Mouse (Mus musculus) heart, postnatal 14 days (tissue): ENCODE measurements at regions not wholly inside any gene's neighbourhood (a gene's known extent, or its start where the extent isn't known, plus 50 kb on each side); places are given as distances from the start of the nearest gene placed in this dataset.
"Not testable (repeated sequence)": the region's sequence is repeated elsewhere in the genome, so short reads cannot be mapped to it uniquely, and the experiment has no call there.

Experiments used
- DNase-seq, 2 experiments: peaks; one replicate each; pipeline ENCODE4 v3.0.0; 2021 to 2022
- intact Hi-C: fragments of 180-260 bp; cut with DNase I; formaldehyde crosslinking; loops from one replicate; pipeline ENCODE4 v1.15.1; 2025

DNA sequence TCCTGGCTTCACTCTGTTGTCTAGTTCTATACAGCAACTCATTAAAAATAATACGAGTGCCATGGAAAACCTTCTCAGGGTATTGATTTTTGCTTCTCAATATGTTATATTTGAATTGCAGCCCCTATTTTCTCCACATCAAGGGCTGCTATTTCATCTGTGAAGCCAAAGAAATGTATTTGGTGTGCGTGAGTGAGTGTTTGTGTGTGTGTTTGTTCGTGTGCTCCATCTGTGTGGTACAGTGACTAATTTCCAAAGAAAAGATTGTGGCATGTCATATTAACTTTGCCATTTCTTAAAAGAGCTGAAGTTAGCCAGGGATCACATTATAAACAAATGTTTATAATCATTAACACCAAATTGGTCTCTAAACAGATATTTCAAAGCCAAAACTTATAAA, 493.1 kb downstream of the Hace1 start:
- no peak for DNase-seq
- intact Hi-C loops = no loop called here

DNA sequence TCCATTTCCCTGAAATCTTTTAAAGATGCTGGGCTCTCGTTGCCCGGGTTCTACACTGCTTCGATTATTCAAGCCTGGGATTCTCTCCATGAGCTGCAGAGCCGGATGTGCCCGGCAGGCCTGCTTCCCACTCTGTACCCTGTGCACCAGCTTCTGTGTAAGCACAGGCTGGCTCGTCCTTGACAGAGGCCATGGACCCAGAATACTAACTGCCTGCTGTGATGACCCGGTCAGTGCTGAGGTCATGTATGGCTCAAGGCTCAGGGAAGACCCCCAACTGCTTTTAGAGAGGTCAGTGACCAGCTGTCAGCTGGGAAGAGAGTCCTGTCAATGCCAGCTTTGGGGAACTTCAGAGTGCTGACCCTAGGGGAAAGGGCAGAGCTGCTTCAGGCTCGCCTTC, 493.6 kb downstream of the Hace1 start:
- intact Hi-C loops = no loop called here
- no peak for DNase-seq

DNA sequence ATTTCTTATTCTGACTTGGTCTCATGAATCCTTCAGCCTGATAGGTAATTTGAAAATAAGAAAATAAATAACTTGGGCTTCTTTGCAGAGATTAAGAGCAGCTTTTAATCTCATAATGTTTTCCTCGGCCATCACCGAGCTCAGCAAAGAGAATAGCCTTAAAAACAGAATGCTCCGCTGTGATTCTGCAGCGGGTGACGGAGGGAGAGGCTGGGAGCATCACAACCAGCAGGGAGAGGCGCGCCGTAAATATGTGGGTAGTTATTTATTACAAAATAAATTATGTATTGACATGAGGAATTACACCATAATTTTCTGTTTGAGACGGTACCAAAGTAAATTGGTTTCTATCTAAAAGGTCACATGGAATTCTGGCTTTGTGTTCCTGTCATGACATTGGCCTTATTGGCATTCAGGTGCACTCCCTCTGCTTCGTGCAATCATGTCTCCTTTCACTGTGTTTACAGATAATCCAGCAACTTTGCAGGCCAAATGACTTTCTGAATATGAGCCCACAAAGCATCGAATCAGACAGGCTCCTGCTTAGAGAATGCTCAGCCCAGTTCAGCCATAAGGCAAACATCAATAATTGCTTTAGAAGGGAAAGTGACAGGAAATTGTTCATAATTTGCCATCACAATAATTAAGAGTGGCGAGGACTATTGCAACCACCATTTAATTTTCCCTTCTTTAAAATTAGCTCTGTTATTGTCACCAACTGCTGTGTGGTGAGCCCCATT, 494.4 kb downstream of the Hace1 start:
- intact Hi-C loops = no loop called here
- no peak for DNase-seq

DNA sequence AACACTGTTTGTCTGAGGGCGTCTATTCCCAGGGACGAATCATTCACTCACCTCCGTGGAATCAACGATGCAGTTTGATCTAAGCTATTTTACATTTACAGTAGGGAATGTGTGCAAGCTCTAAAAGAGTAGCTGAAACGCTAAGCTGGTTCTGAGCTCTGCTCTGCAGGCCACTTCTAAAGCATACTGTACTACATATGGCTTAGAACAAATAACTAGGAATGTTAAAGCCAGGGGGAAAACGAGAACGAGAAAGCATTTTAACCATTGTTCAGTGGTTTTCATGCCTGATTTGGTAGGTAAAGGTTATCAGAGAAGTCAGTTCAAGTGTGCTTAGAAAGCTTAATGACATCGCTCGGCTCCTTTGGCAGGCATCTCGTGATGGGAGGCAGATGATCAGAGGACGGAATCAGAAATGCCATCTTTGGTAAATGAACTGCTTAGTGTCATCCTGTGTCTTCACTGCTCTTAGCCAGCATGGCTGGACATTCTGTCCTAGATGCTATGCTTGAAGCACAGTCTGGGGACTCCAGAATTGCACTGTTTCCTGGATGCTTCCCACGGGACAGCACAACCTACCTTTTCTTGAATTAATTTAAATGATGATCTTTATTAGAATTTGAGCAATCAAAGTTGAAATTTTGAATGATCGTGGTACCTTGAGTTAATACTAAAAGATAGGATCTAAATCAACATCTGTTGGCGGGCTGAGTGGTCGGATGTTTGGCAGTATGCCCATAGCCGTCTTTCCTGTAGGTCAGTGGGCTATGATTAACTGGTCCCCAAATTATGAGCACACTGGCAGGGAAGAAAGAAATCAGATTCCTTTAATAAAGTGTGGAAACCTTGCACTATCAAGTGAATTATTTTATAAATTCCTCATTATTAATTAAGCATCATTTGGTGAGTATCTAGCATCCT, 495.2 kb downstream of the Hace1 start:
- intact Hi-C loops = no loop called here
- no peak for DNase-seq

DNA sequence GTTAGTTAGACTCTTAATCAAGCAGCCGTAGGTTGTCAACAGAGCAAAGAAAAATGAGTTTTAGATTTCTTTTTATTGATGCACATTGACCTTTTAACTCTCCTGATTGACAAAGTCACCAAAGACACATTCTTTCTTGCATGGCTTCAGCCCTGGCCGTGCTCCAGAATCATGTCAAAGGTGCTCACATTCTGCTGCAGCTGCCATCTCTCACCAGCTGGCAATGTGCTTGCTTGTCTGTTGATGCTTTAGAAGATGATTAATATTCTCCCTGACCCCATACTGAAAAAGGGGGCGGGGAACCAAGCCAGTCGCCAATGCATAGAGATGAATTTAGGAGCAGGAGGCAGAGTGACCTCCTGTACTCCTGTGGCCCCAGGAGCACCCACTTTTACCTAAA, 510.1 kb downstream of the Hace1 start:
- no peak for DNase-seq
- intact Hi-C loops = no loop called here

DNA sequence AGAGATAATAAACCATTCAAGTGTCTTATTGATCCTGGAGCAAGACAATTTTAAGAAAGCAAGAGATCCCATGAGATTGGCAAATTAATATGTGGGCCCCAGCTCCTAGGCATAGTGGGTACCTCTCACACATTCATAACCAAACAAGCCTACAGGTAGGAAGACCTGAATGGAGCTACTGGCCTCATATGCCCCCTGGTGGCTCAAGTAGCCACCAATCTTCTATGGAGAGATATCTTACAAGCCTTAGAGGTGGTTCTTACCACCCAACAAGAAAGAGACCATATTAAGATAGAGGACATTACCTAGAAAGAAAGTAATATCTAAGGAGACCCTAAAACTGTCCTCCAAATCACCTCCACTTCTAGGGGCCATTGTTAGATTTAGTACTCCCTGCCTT, 523.2 kb downstream of the Hace1 start:
- no peak for DNase-seq

DNA sequence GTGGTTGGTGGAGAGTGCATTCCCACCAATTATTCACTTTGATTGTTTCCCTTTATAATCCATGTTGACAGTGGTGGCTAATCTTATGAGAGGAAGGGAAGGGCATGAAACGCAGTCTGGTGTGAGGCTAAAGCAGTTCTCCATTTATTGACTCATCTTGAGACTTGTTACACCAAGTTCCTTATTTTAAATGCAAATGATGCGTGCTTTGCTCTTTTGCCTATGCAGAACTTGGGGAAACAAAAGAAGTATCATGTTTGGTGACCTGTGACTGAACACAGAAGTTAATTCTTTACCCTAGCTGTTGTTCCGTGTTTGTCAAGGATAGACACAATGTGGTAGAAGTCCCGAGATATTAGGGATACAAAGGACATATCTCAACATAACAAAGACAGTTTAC, 531.2 kb downstream of the Hace1 start:
- intact Hi-C loops = no loop called here
- DNase-seq = no peak

More for the DNA sequence above, 523.2 kb downstream of the Hace1 start:
- intact Hi-C loops = no loop called here

DNA sequence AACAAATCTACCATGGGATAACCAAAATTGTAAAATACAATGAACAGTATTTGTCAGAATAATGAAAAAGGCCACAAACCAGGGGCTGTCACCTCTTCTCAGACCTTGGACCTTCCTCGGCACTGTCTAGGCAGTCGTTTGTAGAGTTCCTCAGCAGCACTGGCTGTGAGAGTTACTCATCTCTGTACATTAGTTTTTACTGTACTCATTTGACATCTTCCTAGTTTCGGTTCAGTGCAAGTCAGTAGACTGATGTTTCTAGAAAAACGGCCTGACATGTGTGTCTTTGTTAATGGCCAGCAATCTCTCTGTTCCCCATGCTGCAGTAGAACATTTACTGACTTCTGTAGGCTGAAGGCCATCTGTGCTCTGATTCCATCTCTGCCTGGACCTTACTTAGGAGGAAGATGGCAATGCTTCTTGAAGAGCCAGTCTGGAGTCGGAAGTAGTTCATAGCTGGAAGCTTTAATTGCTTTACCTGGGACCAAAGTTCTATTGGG, 537.1 kb downstream of the Hace1 start:
- DNase-seq = no peak
- intact Hi-C loops = no loop called here

DNA sequence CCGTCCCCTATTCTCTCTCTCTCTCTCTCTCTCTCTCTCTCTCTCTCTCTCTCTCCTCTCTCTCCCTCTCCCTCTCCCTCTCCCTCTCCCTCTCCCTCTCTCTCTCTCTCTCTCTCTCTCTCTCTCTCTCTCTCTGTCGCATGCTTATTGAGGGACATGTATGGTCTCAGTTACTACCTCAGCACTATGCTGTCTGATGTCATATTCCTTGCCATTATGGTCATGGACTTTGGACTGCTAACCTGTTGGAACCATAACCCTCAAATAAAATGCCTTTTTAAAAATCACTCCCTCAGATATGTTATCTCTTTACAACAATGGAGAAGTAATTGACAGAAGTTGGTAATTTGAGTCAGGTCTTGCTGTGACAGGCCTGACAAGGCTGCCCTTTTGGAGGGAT, 544.8 kb downstream of the Hace1 start:
- intact Hi-C loops, DNase-seq: not testable (repeated sequence)

DNA sequence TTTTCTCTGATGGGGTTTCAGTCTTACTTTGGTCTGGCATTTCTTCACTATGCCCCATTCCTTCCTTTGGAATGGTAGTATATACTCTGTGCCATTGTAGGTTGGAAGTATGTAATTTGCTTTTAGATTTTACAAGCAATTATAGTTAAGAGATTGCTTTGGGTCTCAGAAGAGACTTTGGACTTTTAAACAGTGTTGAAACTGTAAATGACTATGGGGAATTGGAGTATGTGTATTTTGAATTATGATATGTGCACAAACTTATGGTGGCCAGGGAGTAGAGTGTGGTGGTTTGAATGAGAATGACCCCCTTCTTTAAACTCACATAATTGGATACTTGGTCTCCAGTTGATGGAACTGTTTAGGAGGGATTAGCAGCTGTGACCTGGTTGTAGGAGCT, 546.2 kb downstream of the Hace1 start:
- intact Hi-C loops = no loop called here
- no peak for DNase-seq

DNA sequence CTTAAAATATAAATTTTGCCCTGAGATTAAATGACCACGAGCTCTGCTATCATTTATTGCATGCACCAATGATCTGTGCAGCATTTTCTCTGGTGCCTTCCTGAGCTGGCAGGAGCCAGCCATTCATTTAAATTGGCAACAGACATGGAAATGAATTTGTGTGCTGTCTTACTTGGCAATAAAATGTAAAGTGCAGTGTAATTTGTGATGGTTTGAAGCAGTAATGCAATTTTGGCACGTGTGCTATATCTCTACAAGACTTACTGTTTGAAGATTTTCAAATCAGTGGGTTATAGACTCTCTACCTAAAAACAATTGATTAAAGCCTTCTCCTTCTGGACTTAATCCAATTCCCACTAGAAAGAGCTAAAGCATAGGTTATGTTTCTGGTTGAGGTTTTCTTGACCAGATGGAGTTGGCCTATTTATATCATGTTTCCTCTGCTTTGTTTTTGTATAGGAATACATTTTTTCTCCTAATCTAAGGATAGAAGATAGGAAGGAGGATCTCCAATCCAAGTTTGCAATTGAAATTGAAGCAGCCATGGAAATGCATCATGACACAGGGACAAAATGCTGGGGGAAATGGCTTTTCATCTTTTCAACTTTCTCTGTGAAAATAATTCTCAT, 557.6 kb downstream of the Hace1 start:
- intact Hi-C loops = no loop called here

DNA sequence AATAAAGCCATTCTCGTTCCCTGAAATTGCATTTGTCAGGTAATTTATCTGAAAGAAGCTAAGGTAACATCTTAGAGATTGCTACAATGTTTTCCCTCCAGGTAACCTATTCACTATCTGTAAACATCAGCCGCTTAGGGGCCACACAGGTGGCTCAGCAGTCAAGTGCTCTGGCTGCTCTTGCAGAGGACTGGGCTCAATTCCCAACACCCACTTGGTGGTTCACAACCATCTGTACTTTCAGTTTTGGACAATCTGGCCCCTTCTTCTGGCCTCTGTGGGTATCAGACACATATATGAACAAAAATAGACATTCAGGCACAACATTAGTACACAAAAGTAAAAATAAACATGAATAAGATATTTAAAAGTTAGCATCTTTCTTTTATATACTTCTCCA, 596.4 kb downstream of the Hace1 start:
- intact Hi-C loops = no loop called here
- DNase-seq = no peak

More for the DNA sequence above, 557.6 kb downstream of the Hace1 start:
- DNase-seq = no peak

DNA sequence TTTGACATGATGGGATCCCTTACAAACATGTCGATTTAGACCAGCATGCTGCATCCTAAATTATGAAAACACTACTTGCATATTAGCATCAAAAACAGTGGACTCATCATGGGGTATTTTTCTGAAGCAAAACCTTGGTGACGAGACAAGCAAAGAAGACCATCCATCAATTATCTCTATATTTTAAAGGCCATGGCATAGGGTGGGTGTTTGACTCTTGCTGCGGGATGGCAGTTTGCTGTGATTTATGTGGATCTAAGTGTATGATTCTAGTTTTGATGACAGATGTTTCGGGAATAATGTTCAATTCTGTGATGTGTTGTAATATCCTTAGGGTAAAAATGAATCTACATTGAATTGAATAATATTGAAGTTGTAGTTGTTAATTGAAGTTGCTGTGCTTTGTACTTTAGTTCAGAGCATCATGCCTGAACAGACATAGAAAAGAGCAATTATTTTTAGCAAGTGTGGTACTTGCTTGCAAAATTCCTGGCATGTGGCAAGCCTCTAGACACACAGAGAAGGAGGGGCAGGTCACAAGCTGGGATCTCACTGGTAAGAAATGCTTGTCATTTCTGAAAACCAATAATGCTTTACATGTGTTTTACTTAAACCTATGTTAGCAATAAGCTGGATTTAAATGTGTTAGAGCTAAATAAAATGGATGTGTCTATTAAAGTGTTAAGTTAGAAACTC, 608.3 kb downstream of the Hace1 start:
- intact Hi-C loops = no loop called here
- no peak for DNase-seq

DNA sequence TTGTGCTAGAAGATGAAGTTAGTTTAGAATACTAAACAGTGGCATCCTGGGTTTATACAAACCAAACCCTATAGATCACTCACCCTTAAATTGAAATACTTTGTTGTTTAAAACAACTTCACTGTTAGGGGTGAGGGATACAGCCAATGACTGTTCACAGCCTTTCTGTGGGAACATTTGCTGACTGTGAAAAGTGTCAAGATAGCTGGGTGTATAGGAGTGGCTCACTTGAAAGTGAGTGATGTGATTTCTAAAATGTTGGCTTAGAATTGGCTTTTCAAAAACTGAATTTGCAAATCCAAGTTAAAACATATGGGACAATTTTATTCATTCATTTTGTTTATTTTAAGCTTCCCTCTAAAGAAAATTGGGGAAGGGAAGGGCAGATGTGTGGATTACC, 616.5 kb downstream of the Hace1 start:
- no peak for DNase-seq
- intact Hi-C loops = no loop called here

DNA sequence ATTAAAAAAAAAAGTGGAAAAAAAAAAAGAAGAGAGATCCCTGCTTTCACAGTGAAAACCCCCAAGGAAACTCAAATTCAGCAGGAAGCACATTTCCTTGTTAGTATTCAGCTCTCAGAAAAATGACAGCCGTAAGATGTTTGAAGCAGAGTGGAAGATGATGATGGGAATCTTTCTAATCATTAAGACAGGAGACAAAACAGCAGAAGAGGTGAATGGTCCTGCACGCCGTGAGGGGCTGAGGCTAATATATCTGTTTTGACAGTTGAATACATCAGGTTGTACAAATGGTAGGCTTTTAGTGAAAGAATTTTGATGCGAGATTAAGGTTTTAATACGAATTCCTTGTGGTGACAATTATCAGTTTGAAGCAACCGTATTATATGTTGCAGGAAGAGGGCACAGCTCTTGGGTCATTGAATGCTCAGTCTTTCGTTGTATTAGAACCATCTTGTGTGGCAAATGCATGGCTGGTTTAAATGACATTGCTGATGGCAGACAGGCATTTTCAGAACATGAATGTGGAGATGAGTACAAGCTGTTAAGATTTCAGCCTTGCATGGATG, 649.3 kb downstream of the Hace1 start:
- intact Hi-C loops = no loop called here
- no peak for DNase-seq

DNA sequence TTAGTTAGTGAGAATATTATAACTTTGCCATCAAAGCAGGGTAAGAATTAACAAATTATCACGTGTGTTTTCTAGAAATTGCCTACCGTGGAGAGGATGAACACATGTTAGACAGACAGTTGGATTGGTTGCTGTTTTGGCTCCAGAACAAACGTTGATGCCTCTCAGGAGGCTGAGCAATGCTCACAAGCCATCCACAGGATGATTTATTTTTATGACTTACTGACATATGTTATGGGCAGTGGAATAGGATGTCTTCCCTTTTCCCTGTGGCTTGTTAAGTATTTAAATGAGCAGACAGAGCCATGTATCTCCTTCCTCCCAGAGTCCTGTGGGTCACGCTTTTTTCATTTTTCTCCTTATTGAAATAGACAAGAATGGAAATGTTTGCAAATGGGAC, 652.0 kb downstream of the Hace1 start:
- DNase-seq = no peak
- intact Hi-C loops = no loop called here

DNA sequence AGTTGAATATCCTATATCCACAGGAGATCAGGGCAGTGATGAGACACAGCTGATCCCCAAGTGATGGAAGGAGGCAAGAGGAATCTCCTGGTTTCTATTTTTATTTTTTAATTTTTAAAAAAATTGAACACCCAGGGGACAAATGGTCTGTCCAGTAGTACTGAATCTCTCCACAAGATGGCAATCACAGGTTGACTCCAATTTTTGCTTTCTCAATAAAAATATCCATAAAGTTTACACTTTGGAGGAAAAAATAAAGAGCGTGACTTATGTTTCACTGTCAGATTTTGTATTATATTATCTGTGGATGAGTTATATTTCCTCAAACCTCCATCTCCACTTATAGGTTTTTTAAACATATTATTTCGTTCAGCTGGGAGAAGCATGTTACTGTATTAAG, 658.0 kb downstream of the Hace1 start:
- DNase-seq = no peak
- intact Hi-C loops = no loop called here

DNA sequence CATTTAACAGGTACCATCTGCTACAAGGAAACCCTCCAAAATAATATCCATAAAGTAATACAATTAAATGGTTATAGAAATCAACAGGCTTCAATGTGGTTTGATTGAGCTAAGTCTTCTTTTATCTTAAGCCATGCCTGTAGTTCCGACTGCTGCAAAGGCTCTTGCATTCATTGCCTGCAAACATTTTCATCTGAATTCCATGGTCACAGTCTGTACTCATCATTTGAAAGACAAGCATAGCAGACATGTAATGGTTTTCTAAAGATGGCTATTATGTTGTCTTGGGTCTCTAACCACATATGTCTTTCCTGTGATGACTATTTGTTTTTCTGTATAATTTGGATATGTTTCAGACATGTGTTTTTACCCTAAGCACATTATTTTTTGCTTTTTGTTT, 677.9 kb downstream of the Hace1 start:
- no peak for DNase-seq
- intact Hi-C loops = no loop called here

DNA sequence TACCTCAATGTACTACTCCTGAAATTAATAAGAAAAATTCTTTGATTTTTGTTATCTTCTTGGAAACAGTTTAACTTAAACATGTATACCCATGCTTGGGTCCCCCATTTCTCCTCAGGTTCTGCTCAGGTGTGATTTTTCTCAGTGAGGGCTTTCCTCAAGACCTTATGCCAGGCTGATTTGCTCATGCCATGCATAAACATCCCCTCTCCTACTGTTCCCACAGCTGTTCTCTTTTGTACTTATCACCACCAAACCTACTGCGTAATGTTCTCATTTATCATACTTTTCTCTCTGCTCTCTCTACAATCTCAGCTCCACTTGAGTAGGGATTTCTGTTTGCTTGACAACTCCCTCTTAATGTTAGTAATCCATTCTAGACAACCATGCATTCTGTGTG, 692.1 kb downstream of the Hace1 start:
- intact Hi-C loops = no loop called here
- DNase-seq = no peak

DNA sequence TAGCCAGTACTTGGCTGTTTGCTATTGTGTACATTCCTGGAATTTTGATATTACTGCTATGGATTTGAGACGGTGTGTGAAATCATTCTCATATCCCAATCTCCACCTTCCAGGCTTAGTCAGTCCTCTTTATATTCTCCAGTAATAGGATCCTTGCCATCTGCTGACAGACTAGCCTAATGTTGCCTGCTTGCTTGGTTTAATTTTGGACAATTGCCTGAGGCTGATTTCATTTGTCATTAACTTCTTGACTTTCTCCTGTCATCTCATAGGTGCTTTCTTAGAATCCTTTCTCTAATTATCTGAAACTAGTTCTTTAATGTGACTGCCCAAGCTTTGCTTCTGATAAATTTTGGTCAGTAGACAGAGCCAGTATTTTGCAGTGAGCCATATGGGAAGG, 696.2 kb downstream of the Hace1 start:
- intact Hi-C loops = no loop called here
- DNase-seq = no peak
